Mouse (Mus musculus) bone marrow, adult 2 months (tissue): ENCODE results near the gene Serinc3. TPM values are rescaled to one million over a fixed set of nuclear protein-coding genes. Genes with fewer than 3 reads are reported as not detected.

ENCODE experiments used
- H3K27ac ChIP-seq: fragments of 200-500 bp; 2 replicates; pipeline ENCODE4 v1.5.1; 2012; ENCODE audit warnings: low read depth, mild to moderate bottlenecking, control low read depth, inconsistent platforms, low read length; ENCODE audit not compliant: control insufficient read depth, poor library complexity, insufficient read depth
- H3K4me1 ChIP-seq: fragments of 200-500 bp; 2 replicates; pipeline ENCODE4 v1.6.1; 2011; ENCODE audit warnings: low read length; ENCODE audit not compliant: control insufficient read depth, insufficient read depth
- H3K4me3 ChIP-seq: fragments of 200-500 bp; replicated peaks from 2 replicates; pipeline ENCODE3; 2011; ENCODE audit warnings: mild to moderate bottlenecking, low read depth, low read length, control low read depth; ENCODE audit not compliant: control insufficient read depth
- CTCF ChIP-seq: fragments of 200-500 bp; IDR thresholded peaks from 2 replicates; pipeline ENCODE4 v1.5.1; 2011; ENCODE audit warnings: low read length, control low read depth; ENCODE audit not compliant: control insufficient read depth, insufficient read depth
- POLR2A ChIP-seq: fragments of 200-500 bp; IDR thresholded peaks from 2 replicates; pipeline ENCODE4 v1.6.1; 2011; ENCODE audit warnings: low read depth, mild to moderate bottlenecking, control low read depth, low read length, borderline replicate concordance; ENCODE audit not compliant: control insufficient read depth
- WGBS: fragments of 180-500 bp; shearing (Covaris S2); methylation state at CpG from one replicate; pipeline ENCODE4 v1.1.7; 2018; 5-methylcytosine and 5-hydroxymethylcytosine counted together
- polyA plus RNA-seq: library from polyadenylated mRNA; stranded (reverse); fragments of >200 nt; gene quantifications from 2 replicates; pipeline ENCODE4 v1.2.4, GENCODE M21; 2011; ENCODE audit warnings: low replicate concordance; ENCODE audit not compliant: missing spikeins, insufficient read depth, insufficient read length

The Serinc3 gene
- polyA plus RNA-seq, 1 experiment = 328 TPM

GRCm38 (mm10) chr2:163643576-163643971 is 1.4 kb downstream of the Serinc3 start:
- H3K27ac ChIP-seq = peak overlapping the region; percentile 100; the same call in 1 of the 2 replicates
- TF ChIP-seq CTCF (no peak), POLR2A (no peak)
- WGBS = 0% methylated on average over 2 of the region's 2 CpGs
- peaks cover 2% of the 10 kb centered on the region; the same call in 1 of the 2 replicates for H3K4me1 ChIP-seq
- peak overlapping the region; percentile 95 for H3K4me3 ChIP-seq

- TF ChIP-seq CTCF (no peak), POLR2A (peak; percentile 32; the same call in 1 of the 2 replicates)
- H3K4me3 ChIP-seq = peak overlapping the region; percentile 95
- 4% methylated on average over 30 of the region's 30 CpGs for WGBS
- H3K27ac ChIP-seq = peak overlapping the region; percentile 100
- H3K4me1 ChIP-seq = peaks cover 2% of the 10 kb centered on the region; the same call in 1 of the 2 replicates
Observed at GRCm38 (mm10) chr2:163642685-163643575, 2.0 kb downstream of the Serinc3 start.

GRCm38 (mm10) chr2:163641681-163642080 is 3.2 kb downstream of the Serinc3 start:
- H3K27ac ChIP-seq = peak overlapping the region; percentile 82
- WGBS = 7% methylated on average over 3 of the region's 3 CpGs

GRCm38 (mm10) chr2:163640493-163640892 is 4.4 kb downstream of the Serinc3 start:
- Histone ChIP-seq H3K27ac (peak overlapping the region; percentile 3; the same call in 1 of the 2 replicates), H3K4me1 (peaks cover 2% of the 10 kb centered on the region; the same call in 1 of the 2 replicates), H3K4me3 (no peak overlapping the region)
- 12% methylated on average over 3 of the region's 3 CpGs for WGBS
- TF ChIP-seq POLR2A = no peak
- no peak for TF ChIP-seq CTCF

More at GRCm38 (mm10) chr2:163641681-163642080, 3.2 kb downstream of the Serinc3 start:
- Histone ChIP-seq H3K4me3 (peak overlapping the region; percentile 46), H3K4me1 (peaks cover 2% of the 10 kb centered on the region; the same call in 1 of the 2 replicates)
- TF ChIP-seq CTCF (no peak), POLR2A (no peak)

- no peak for TF ChIP-seq CTCF
- TF ChIP-seq POLR2A = no peak
- 14% methylated on average over 5 of the region's 5 CpGs for WGBS
- H3K27ac ChIP-seq = no peak overlapping the region
- no peak overlapping the region for H3K4me3 ChIP-seq
- peaks cover 2% of the 10 kb centered on the region; the same call in 1 of the 2 replicates for H3K4me1 ChIP-seq
Observed at GRCm38 (mm10) chr2:163637655-163638266, 7.2 kb downstream of the Serinc3 start.

GRCm38 (mm10) chr2:163636057-163636456 is 8.9 kb downstream of the Serinc3 start:
- no peak for TF ChIP-seq CTCF
- TF ChIP-seq POLR2A = no peak
- 60% methylated on average over 2 of the region's 2 CpGs for WGBS
- no peak overlapping the region for H3K4me3 ChIP-seq
- H3K4me1 ChIP-seq = peaks cover under 1% of the 10 kb centered on the region; the same call in 1 of the 2 replicates
- no peak overlapping the region for H3K27ac ChIP-seq

- H3K27ac ChIP-seq = no peak overlapping the region
- H3K4me3 ChIP-seq = no peak overlapping the region
- 78% methylated on average over 2 of the region's 2 CpGs for WGBS
- no peak for TF ChIP-seq POLR2A
- no peak for TF ChIP-seq CTCF
- H3K4me1 ChIP-seq = no peaks in the 10 kb centered on the region; the same call in 1 of the 2 replicates
Observed at GRCm38 (mm10) chr2:163634211-163634610, 10.7 kb downstream of the Serinc3 start.

- WGBS = 94% methylated on average over 2 of the region's 2 CpGs
Observed at GRCm38 (mm10) chr2:163631715-163632114, 13.2 kb downstream of the Serinc3 start.

More at GRCm38 (mm10) chr2:163631715-163632114, 13.2 kb downstream of the Serinc3 start:
- H3K27ac ChIP-seq = no peak overlapping the region
- TF ChIP-seq POLR2A (no peak), CTCF (no peak)
- H3K4me1 ChIP-seq = no peaks in the 10 kb centered on the region
- no peak overlapping the region for H3K4me3 ChIP-seq
